Mouse (Mus musculus): ENCODE measurements at regions not wholly inside any gene's neighbourhood (a gene's known extent, or its start where the extent isn't known, plus 50 kb on each side); places are given as distances from the start of the nearest gene placed in this dataset.

- TF ChIP-seq CTCF (IDR thresholded peaks at IDR 0.05; ENCODE audit: control insufficient read depth, insufficient read depth, insufficient read length) (no peak), MYOG (IDR thresholded peaks at IDR 0.05; ENCODE audit: control insufficient read depth, extremely low read depth, insufficient read length) (no peak), USF1 (IDR thresholded peaks at IDR 0.05; ENCODE audit: low read depth) (no peak), MYOD1 (IDR thresholded peaks at IDR 0.05; ENCODE audit: control insufficient read depth, insufficient read length, low read depth) (no peak)
These were observed 595.8 kb downstream of the Kcna4 start for GRCm38 (mm10) chr2:107886063-107886762.
